Mouse (Mus musculus): ENCODE results near the gene Duox2.

Gene Duox2

DNA sequence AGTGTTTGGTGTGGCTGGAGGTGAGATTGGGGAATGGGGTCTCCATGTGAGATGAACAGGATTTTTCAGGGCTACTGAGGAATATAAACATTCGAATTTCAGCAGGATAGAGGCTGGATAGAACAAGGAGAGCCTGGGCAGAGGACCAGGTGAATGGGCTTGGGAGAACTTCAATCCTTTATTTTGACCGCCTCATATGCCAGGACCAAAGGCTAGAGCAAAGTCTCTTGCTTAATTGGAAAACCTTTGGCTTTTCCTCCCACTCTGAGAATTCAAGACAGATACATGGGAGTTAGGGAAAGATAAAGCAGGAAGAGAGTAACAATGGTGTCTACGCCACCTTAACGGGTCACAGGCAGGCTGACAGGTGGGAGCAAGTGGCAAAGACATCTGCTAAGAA lies 57.0 kb downstream of the Duox2 start:
- DNase-seq (ENCODE audit: extremely low read depth, low read depth, low spot score) = no peak

DNA sequence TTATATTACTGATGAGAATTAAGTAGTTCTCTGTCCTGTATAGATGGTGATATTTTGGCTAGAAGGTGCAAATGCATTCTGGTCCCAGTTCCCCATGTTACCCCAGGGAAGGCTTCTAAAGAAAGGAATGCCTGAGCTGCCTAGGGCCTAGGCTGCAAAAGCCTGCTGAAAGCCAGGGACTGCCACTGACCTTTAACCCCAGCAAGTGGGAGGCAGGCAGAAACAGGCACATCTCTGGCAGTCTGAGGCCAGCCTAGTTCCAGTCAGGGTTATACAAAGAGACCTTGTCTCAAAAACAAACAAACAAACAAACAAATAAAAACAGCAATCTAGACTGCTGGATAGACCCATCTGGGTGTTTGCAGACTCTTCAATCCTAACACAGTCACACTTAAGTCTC lies 57.5 kb downstream of the Duox2 start:
- no peak for DNase-seq (ENCODE audit: extremely low read depth, low read depth, low spot score)

DNA sequence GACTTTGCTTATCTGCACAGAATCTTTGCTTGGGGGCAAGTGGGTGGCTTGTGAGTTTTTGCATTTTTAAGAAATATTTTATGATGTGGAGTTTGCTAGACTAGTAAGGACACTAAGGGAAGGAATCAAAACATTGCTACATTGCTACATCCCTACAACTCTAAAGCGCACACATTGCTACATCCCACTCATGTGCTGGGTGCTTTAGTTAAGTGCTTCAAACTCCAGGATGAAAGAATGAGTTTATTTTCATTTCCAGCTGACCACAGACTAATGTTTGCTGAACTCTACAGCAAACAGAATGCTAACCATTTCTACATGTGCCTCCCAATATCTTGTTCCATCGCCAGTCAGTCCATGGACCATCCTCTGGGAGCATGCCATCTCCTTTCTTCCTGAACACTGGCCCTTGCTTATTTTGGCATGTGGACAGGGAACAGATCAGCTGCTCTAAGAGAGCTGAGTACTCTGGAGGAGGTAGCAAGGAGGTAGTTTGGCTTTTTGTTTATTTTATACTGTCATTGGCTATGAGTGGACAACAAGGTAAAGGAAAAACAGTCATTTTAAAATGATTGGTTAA lies 60.3 kb downstream of the Duox2 start:
- DNase-seq (ENCODE audit: extremely low read depth, low read depth, low spot score) = no peak

DNA sequence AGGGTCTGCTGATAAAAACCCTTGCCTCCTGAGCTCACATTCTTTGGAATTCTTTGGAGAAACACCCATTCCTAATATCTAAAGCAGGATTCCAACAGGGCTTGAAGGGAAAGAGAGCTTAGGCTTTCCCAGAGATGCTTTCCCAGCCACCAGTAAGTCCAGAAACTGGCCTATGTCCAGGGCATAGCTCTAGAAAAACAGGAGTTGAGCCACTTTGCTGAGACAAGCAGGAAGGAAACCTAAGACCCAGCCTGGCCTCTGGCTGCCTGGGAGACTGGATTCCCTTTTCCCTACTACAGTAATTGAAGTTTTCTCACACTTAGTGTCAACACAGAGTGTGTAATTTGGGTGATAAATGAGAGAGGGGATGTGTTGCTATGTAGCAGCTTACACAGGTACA lies 61.9 kb downstream of the Duox2 start:
- DNase-seq (ENCODE audit: extremely low read depth, low read depth, low spot score) = no peak

DNA sequence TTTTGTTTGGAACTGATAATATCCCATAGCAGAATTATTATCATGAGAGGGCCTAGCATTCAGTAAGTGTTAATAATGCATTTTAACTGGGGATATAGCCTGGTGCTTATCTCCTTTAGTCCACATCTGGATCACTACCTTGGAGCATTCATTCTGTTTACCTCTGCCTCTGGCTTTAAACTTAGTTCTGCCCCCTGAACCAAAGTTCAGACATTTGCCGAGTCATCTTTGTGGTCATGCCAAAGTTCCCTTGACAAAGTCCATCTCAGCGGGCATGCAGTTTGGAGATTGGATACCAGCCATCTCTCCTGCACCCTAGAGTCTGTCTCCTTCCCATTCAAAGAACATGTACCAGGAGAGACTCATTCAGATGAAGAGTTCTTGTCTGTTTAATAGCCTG lies 62.8 kb downstream of the Duox2 start:
- no peak for DNase-seq (ENCODE audit: extremely low read depth, low read depth, low spot score)

DNA sequence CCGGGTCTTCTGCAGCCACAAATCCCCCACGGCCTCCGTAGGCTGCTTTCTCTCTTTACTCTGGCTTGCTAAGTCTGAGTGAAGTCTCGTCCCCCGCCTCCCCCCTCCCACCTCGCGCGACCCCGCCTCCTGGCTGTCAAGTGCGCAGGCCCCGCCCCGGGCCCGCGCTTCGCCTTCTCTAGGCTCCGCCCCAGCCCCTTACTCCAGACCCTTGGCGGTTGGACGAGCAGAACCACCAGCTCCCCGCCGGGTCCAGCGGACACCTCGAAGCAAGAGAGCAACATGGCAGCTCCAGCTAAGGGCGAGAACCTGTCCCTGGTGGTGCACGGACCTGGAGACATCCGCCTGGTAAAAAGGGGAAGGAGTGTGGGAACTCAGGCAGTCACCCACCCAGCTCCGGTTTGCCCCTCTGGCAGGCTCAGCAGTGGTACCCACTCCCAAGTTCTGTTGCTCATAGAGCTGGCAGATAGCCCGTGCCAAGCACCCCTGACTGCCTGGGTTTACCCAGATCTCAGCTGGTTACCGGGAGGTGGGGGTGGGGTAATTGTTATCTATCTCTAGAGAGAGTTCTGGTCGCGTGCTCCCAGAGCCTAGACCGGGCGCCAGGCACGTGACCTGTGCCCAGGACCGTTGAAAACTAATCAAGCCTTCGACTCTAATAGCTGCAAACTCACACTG lies 63.5 kb downstream of the Duox2 start, which contains the start of gene Sord:
Sord (plus strand) TSS at position 139 of the 678 bp plus-strand sequence.
- no peak for DNase-seq (ENCODE audit: extremely low read depth, low read depth, low spot score)

DNA sequence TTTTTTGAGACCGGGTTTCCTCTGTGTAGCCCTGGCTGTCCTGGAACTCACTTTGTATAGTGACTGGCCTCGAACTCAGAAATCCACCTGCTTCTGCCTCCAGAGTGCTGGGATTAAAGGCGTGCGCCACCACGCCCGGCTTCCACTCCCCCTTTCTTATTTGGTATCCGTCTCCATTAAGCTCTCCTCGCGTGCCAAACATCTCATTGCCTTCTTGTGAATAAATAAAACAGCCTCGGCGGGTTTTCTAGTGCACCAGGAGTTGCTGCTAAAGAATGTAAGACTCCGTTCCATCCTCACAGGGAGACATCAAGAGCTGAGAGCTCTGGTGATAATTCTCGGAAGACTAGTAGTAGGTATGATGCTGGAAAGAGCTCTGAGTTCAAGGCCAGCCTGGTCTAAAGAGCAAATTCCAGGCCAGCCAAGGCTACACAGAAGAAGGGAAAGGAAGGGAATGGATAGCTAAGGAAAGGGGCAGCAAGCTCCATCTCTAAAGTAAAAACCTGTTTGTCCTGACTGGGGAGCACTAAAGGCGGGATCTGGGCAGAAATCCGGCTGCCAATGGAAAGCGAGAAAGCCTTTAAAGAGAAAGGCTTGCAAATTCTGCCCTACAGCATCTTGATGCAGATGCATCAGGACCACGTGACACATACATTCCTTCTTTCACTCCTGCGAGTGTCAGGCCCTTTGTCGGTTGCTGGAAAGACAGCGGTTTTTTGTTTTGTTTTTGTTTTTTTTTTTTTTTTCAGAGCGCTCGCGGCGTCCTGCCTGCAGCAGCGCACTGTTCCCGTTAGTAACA lies 64.3 kb downstream of the Duox2 start:
- DNase-seq (ENCODE audit: extremely low read depth, low read depth, low spot score) = no peak

DNA sequence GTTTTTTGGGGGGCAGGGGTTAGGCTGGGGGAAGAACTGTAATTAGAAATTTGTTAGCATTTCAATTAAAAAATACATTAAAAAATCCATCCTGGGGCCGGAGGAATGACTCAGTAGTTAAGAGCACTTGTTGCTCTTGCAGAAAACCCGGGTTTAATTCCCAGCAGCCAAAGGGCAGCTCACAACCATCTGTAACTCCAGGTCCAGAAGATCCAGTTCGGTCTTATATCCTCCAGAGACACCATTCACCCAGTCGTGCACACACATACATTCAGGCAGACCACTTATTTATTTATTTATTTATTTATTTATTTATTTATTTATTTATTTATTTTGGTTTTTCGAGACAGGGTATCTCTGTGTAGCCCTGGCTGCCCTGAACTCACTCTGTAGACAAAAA lies 64.9 kb downstream of the Duox2 start:
- no peak for DNase-seq (ENCODE audit: extremely low read depth, low read depth, low spot score)

DNA sequence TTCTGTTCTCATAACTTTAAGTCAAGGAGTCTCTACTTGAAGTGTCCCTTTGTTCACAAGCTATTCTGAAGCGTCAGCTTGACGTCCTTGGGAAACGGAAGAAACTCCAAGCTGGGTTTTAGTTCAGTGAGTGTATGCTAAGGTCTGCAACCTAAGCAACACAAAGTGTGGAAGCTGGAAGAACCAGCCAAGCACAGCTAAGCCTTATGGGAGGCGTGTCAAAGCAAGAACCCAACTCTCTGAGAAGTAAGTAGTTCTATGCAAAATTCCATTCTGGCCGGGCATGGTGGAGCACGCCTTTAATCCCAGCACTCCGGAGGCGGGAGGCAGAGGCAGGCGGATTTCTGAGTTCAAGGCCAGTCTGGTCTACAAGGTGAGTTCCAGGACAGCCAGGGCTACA lies 66.6 kb downstream of the Duox2 start:
- no peak for DNase-seq (ENCODE audit: extremely low read depth, low read depth, low spot score)

DNA sequence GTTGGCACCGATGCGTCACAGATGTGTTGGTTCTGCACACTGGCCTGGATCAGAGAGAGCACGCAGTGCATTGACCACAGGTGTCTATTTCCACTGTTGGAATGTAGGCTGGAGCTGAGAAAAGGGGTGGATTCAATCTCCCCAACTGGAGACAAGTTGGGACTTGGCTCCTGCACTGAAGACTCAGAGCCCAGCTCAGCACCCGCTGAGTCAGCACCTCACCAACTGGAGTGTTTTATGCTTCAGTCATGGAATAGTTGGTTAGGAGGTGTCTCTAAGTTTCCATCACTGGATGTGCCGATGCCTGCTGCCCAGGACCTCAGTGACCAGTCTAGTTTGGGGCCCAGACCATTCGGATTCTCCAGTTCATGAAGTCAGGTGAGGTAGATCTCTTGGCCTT lies 67.9 kb downstream of the Duox2 start:
- DNase-seq (ENCODE audit: extremely low read depth, low read depth, low spot score) = no peak

Data from fat pad, adult 2 months (tissue).